Mouse (Mus musculus): ENCODE measurements around the gene Zfp37. TPM values are rescaled to one million over a fixed set of nuclear protein-coding genes. Genes with fewer than 3 reads are reported as not detected.
A peak's percentile ranks its signal among the peaks of the same experiment; 100 is the strongest.

Gene Zfp37
- polyA plus RNA-seq (2012; rRNA removed) = 0.03 and 0.19 TPM in 2 replicates

GRCm38 (mm10) chr4:62230769-62231168 is at the start of gene Zfp37:
TSS of gene Zfp37 (minus strand) at chr4:62231047.
- Histone ChIP-seq H3K27me3 (ENCODE audit: control insufficient read depth, insufficient read depth, low read length) (no peaks in the 10 kb centered on the region), H3K27ac (ENCODE audit: insufficient read depth, low read depth, low read length) (no peak within 1 kb of the TSS), H3K4me1 (ENCODE audit: control insufficient read depth, insufficient read depth, insufficient read length, low read length) (no peaks in the 10 kb centered on the region), H3K36me3 (ENCODE audit: control insufficient read depth, insufficient read depth, low read length) (no peaks in the 10 kb centered on the region), H3K4me3 (ENCODE audit: low read depth, low read length) (no peak within 1 kb of the TSS)
- TF ChIP-seq CTCF (IDR thresholded peaks at IDR 0.05; ENCODE audit: extremely low read depth, insufficient read length, insufficient replicate concordance, low read depth, low read length) (peak; percentile 3; the same call in 1 of the 2 replicates), POLR2A (IDR thresholded peaks at IDR 0.05; ENCODE audit: low read depth, low read length) (no peak)
- WGBS = 70% methylated on average over 13 of the region's 13 CpGs

DNA sequence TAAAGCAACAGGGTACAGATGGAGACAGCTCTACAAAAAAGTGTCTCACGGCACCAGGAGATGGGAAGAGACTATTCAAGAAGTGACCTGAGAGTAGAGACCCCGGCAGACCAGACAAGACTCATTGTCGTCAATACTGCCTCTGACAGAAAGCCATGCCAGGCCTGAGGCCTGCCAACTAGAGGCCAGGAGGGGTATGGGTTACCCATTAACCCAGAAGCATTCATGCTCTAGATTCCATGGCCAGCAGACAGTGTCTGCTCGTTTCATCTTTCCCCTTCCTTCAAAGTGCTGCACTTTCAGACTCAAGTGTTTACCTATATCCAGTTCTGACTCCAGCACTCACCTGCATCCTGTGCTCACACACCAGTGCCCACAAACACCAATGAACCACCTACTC is 47.2 kb upstream of the Zfp37 start:
- TF ChIP-seq POLR2A (IDR thresholded peaks at IDR 0.05; ENCODE audit: low read depth, low read length) = no peak
- TF ChIP-seq CTCF (IDR thresholded peaks at IDR 0.05; ENCODE audit: extremely low read depth, insufficient read length, insufficient replicate concordance, low read depth, low read length) = peak; percentile 16; the same call in 1 of the 2 replicates
- no peaks in the 10 kb centered on the region for H3K4me1 ChIP-seq (ENCODE audit: control insufficient read depth, insufficient read depth, insufficient read length, low read length)
- H3K4me3 ChIP-seq (ENCODE audit: low read depth, low read length) = no peak overlapping the region

GRCm38 (mm10) chr4:62277222-62277621 is 46.4 kb upstream of the Zfp37 start:
- Histone ChIP-seq H3K4me1 (ENCODE audit: control insufficient read depth, insufficient read depth, insufficient read length, low read length) (no peaks in the 10 kb centered on the region), H3K36me3 (ENCODE audit: control insufficient read depth, insufficient read depth, low read length) (no peaks in the 10 kb centered on the region), H3K27ac (ENCODE audit: insufficient read depth, low read depth, low read length) (no peak overlapping the region), H3K27me3 (ENCODE audit: control insufficient read depth, insufficient read depth, low read length) (no peaks in the 10 kb centered on the region), H3K4me3 (ENCODE audit: low read depth, low read length) (no peak overlapping the region)
- WGBS = 74% methylated on average over 3 of the region's 3 CpGs
- no peak for TF ChIP-seq POLR2A (IDR thresholded peaks at IDR 0.05; ENCODE audit: low read depth, low read length)
- no peak for TF ChIP-seq CTCF (IDR thresholded peaks at IDR 0.05; ENCODE audit: extremely low read depth, insufficient read length, insufficient replicate concordance, low read depth, low read length)

More for the DNA sequence above, 47.2 kb upstream of the Zfp37 start:
- Histone ChIP-seq H3K27ac (ENCODE audit: insufficient read depth, low read depth, low read length) (no peak overlapping the region), H3K27me3 (ENCODE audit: control insufficient read depth, insufficient read depth, low read length) (no peaks in the 10 kb centered on the region), H3K36me3 (ENCODE audit: control insufficient read depth, insufficient read depth, low read length) (no peaks in the 10 kb centered on the region)
- 33% methylated on average over 4 of the region's 4 CpGs for WGBS

GRCm38 (mm10) chr4:62276642-62277041 is 45.8 kb upstream of the Zfp37 start:
- Histone ChIP-seq H3K4me1 (ENCODE audit: control insufficient read depth, insufficient read depth, insufficient read length, low read length) (no peaks in the 10 kb centered on the region), H3K27me3 (ENCODE audit: control insufficient read depth, insufficient read depth, low read length) (no peaks in the 10 kb centered on the region), H3K36me3 (ENCODE audit: control insufficient read depth, insufficient read depth, low read length) (no peaks in the 10 kb centered on the region), H3K4me3 (ENCODE audit: low read depth, low read length) (no peak overlapping the region), H3K27ac (ENCODE audit: insufficient read depth, low read depth, low read length) (no peak overlapping the region)
- TF ChIP-seq POLR2A (IDR thresholded peaks at IDR 0.05; ENCODE audit: low read depth, low read length) (no peak), CTCF (IDR thresholded peaks at IDR 0.05; ENCODE audit: extremely low read depth, insufficient read length, insufficient replicate concordance, low read depth, low read length) (no peak)
- WGBS = 87% methylated on average over 10 of the region's 10 CpGs

- TF ChIP-seq CTCF (IDR thresholded peaks at IDR 0.05; ENCODE audit: extremely low read depth, insufficient read length, insufficient replicate concordance, low read depth, low read length) (no peak), POLR2A (IDR thresholded peaks at IDR 0.05; ENCODE audit: low read depth, low read length) (no peak)
- H3K27me3 ChIP-seq (ENCODE audit: control insufficient read depth, insufficient read depth, low read length) = no peaks in the 10 kb centered on the region
- peak overlapping the region; percentile 3; the same call in 1 of the 2 replicates for H3K4me3 ChIP-seq (ENCODE audit: low read depth, low read length)
- H3K4me1 ChIP-seq (ENCODE audit: control insufficient read depth, insufficient read depth, insufficient read length, low read length) = no peaks in the 10 kb centered on the region
- 11% methylated on average over 12 of the region's 12 CpGs for WGBS
- peak overlapping the region; percentile 13; the same call in 1 of the 2 replicates for H3K27ac ChIP-seq (ENCODE audit: insufficient read depth, low read depth, low read length)
- H3K36me3 ChIP-seq (ENCODE audit: control insufficient read depth, insufficient read depth, low read length) = no peaks in the 10 kb centered on the region
Observed at GRCm38 (mm10) chr4:62274841-62275536, 44.1 kb upstream of the Zfp37 start.

- WGBS = 93% methylated on average over 10 of the region's 10 CpGs
- no peak overlapping the region for H3K27ac ChIP-seq (ENCODE audit: insufficient read depth, low read depth, low read length)
- no peak for TF ChIP-seq POLR2A (IDR thresholded peaks at IDR 0.05; ENCODE audit: low read depth, low read length)
Observed at GRCm38 (mm10) chr4:62273916-62274315, 43.1 kb upstream of the Zfp37 start.

DNA sequence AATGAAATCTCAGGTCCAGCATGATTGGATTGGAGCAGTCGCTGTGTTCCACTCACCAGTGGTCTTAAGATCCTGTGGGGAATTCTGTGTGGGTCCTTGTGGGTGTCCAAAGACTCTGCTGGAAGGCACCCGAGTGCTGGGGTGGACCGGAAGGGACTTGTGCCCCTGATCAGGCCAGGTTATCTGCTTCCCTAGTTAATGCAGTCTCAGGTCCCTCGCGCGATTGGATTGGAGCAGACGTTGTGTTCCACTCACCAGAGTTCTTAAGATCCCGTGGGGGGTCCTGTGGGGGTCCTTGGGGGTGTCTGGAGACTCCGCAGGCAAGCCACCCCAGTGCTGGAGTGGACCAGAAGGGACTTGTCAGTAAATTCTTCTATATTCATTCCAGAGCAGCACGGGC is 41.8 kb upstream of the Zfp37 start:
- no peak overlapping the region for H3K27ac ChIP-seq (ENCODE audit: insufficient read depth, low read depth, low read length)
- no peaks in the 10 kb centered on the region for H3K4me1 ChIP-seq (ENCODE audit: control insufficient read depth, insufficient read depth, insufficient read length, low read length)
- TF ChIP-seq POLR2A (IDR thresholded peaks at IDR 0.05; ENCODE audit: low read depth, low read length) = no peak
- no peak for TF ChIP-seq CTCF (IDR thresholded peaks at IDR 0.05; ENCODE audit: extremely low read depth, insufficient read length, insufficient replicate concordance, low read depth, low read length)
- no peaks in the 10 kb centered on the region for H3K36me3 ChIP-seq (ENCODE audit: control insufficient read depth, insufficient read depth, low read length)
- WGBS = 93% methylated on average over 10 of the region's 10 CpGs
- H3K27me3 ChIP-seq (ENCODE audit: control insufficient read depth, insufficient read depth, low read length) = no peaks in the 10 kb centered on the region
- no peak overlapping the region for H3K4me3 ChIP-seq (ENCODE audit: low read depth, low read length)

More at GRCm38 (mm10) chr4:62273916-62274315, 43.1 kb upstream of the Zfp37 start:
- no peak overlapping the region for H3K4me3 ChIP-seq (ENCODE audit: low read depth, low read length)
- H3K36me3 ChIP-seq (ENCODE audit: control insufficient read depth, insufficient read depth, low read length) = no peaks in the 10 kb centered on the region
- no peaks in the 10 kb centered on the region for H3K27me3 ChIP-seq (ENCODE audit: control insufficient read depth, insufficient read depth, low read length)
- no peaks in the 10 kb centered on the region for H3K4me1 ChIP-seq (ENCODE audit: control insufficient read depth, insufficient read depth, insufficient read length, low read length)
